Mouse (Mus musculus) G1E (cell line): ENCODE data around the gene Sik3. TPM values are rescaled to one million over a fixed set of nuclear protein-coding genes. Genes with fewer than 3 reads are reported as not detected.

Experiments used
- ATAC-seq: 2 replicates; pipeline ENCODE4 v1.8.0; 2016; ENCODE audit warnings: mild to moderate bottlenecking; ENCODE audit not compliant: insufficient number of reproducible peaks, poor library complexity, low FRiP score, severe bottlenecking; ENCODE audit errors: extremely low read depth
- DNase-seq: peaks from one replicate; pipeline ENCODE4 v3.0.0; 2012; ENCODE audit warnings: low spot score
- H3K27me3 ChIP-seq: 2 replicates; pipeline ENCODE4 v1.6.1; 2012; ENCODE audit warnings: mild to moderate bottlenecking, low read length, inconsistent platforms; ENCODE audit not compliant: insufficient read depth
- H3K36me3 ChIP-seq: replicated peaks from 2 replicates; pipeline ENCODE3; 2012; ENCODE audit warnings: mild to moderate bottlenecking, inconsistent platforms
- H3K4me1 ChIP-seq: 2 replicates; pipeline ENCODE4 v1.6.1; 2012; ENCODE audit warnings: low read depth, low read length, inconsistent platforms, mixed read lengths; ENCODE audit not compliant: insufficient read depth
- H3K4me3 ChIP-seq: 2 replicates; pipeline ENCODE4 v1.5.1; 2012; ENCODE audit warnings: low read depth, mild to moderate bottlenecking, inconsistent platforms, low read length, moderate library complexity, mixed read lengths
- H3K9me3 ChIP-seq: replicated peaks from 2 replicates; pipeline ENCODE4 v1.6.1; 2012; ENCODE audit warnings: inconsistent platforms
- CTCF ChIP-seq: IDR thresholded peaks from 2 replicates; pipeline ENCODE4 v1.5.1; 2012; ENCODE audit warnings: low read depth, low read length, inconsistent platforms, mixed read lengths
- GATA1 ChIP-seq: IDR thresholded peaks from 2 replicates; pipeline ENCODE4 v1.6.1; 2012; ENCODE audit warnings: borderline replicate concordance, low read length, inconsistent platforms, mixed read lengths
- GATA2 ChIP-seq: IDR thresholded peaks from 2 replicates; pipeline ENCODE4 v1.6.1; 2012; ENCODE audit warnings: low read depth, low read length, inconsistent platforms, borderline replicate concordance
- POLR2AphosphoS5 ChIP-seq: IDR thresholded peaks from 2 replicates; pipeline ENCODE4 v1.6.1; 2012; ENCODE audit warnings: low read depth, low read length, inconsistent platforms; ENCODE audit not compliant: insufficient replicate concordance
- TAL1 ChIP-seq: conservative IDR thresholded peaks from 2 replicates; pipeline ENCODE4 v1.6.1; 2012; ENCODE audit warnings: low read depth, low read length, inconsistent platforms, mixed read lengths
- polyA plus RNA-seq: library from polyadenylated mRNA; stranded (reverse); fragments of >175 nt; gene quantifications from 2 replicates; pipeline ENCODE4 v1.2.3, GENCODE M21; 2012
- total RNA-seq, 2 experiments: library from RNA; stranded (forward) in 1 of 2; stranded (reverse) in 1 of 2; fragments of 200-1000 nt in 1 of 2; fragments of >200 nt in 1 of 2; fragmentation: Nextera tagmentation in 1 of 2; gene quantifications; 2 replicates each; pipeline ENCODE4 v1.2.3; 2014 to 2017

Sik3 gene
- total and polyA plus RNA-seq, 3 experiments = 30.5 to 99.0 (median 49.1) TPM

DNA sequence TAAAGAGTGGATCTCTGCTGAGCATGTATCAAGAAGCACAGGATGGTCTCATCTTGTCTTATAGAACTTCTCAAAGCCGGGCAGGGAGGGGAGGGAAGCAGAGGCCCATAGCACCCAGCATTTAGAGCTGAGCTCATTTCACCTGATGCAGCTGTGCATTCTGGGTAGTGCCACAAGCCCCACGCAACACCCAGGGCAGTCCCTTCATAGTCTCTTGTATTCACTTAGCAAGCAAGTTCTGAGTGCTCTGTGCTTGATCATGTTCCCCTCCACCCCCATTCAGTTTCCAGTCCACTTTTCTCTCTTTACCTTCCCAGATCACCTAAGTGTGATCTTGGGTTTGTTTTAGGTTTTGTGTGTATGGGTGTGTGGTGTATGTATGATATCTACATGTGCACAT is 159.6 kb downstream of the Sik3 start:
- Histone ChIP-seq H3K36me3 (peaks cover 49% of the 10 kb centered on the region), H3K27me3 (no peaks in the 10 kb centered on the region), H3K4me1 (peaks cover 43% of the 10 kb centered on the region), H3K9me3 (no peaks in the 10 kb centered on the region), H3K4me3 (no peak overlapping the region)
- ATAC-seq (no peak), DNase-seq (no peak)
- TF ChIP-seq CTCF (no peak), POLR2AphosphoS5 (no peak), GATA2 (no peak), TAL1 (no peak)

DNA sequence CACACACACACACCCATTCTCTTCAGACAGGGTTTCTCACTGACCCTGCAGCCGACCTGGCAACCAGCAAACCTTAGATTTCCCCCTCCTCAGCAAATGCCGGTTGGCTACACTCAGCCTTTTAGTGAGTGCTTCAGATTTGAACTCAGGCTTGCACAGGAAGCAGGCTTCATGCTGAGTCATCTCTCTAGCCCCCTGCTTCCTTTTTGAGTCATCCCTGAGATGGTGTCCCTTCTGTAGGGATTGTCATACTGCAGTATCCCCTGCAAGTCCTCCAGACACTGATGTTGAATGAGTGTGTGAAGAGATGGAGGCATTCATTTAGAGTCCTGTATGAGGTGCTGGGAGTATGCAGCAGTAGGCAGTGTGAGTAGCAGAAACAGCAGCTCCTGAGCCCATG is 160.3 kb downstream of the Sik3 start:
- DNase-seq (no peak), ATAC-seq (no peak)
- H3K36me3 ChIP-seq = peaks cover 50% of the 10 kb centered on the region
- TF ChIP-seq CTCF (no peak), TAL1 (no peak), GATA1 (no peak), POLR2AphosphoS5 (no peak), GATA2 (no peak)
- no peaks in the 10 kb centered on the region for H3K27me3 ChIP-seq
- H3K4me1 ChIP-seq = peaks cover 49% of the 10 kb centered on the region
- H3K4me3 ChIP-seq = no peak overlapping the region
- no peaks in the 10 kb centered on the region for H3K9me3 ChIP-seq

- peaks cover 56% of the 10 kb centered on the region for H3K4me1 ChIP-seq
- H3K4me3 ChIP-seq = no peak overlapping the region
These were observed 161.3 kb downstream of the Sik3 start for GRCm38 (mm10) chr9:46173919-46174318.

DNA sequence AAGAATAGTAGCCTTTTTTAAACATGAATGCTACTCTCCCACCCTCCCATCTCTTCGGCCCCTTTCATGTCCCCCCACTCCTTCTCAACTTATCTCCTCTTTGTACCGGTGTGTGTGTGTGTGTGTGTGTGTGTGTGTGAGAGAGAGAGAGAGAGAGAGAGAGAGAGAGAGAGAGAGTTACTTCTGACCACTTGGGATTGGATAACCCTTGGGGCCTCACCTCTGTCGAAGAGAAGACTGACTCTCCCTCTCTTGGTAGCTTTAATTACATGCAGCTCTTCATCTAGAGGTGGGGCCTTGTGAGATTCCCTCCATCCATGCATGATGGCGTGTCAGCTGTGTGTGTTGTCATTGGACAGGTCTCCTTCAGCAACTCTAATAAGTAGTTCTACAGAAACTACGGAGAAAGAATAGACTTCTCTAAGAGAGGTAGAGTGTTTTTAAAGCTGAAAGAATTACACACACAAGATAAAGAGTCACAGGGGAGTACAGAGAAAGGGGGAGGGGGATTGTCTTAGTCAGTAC is 162.2 kb downstream of the Sik3 start:
- DNase-seq (no peak), ATAC-seq (no peak)
- Histone ChIP-seq H3K4me3 (no peak overlapping the region), H3K4me1 (peaks cover 63% of the 10 kb centered on the region), H3K27me3 (no peaks in the 10 kb centered on the region), H3K36me3 (peaks cover 65% of the 10 kb centered on the region), H3K9me3 (no peaks in the 10 kb centered on the region)
- TF ChIP-seq GATA1 = no peak

More at GRCm38 (mm10) chr9:46173919-46174318, 161.3 kb downstream of the Sik3 start:
- ATAC-seq (no peak), DNase-seq (no peak)
- Histone ChIP-seq H3K9me3 (no peaks in the 10 kb centered on the region), H3K36me3 (peaks cover 60% of the 10 kb centered on the region), H3K27me3 (no peaks in the 10 kb centered on the region)
- no peak for TF ChIP-seq GATA2
- no peak for TF ChIP-seq TAL1
- TF ChIP-seq POLR2AphosphoS5 = no peak
- no peak for TF ChIP-seq CTCF
- no peak for TF ChIP-seq GATA1

DNA sequence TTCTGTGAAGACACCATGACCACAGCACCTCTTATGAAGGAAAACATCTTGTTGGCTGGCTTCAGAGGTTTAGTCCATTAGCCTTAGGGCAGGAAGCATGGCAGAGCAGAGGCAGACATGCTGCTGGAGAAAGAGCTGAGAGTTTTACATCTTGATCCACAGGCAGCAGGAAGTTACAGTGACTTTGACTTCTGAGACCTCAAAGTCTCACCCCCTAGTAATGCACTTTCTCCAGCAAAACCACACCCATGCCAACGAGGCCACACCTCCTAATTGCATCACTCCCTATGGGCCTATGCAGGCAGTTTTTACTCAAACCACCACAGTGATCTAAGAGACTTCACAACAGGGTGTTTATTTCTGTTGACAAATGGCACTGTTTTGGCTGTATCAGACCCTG is 162.7 kb downstream of the Sik3 start:
- Histone ChIP-seq H3K4me1 (peaks cover 63% of the 10 kb centered on the region), H3K4me3 (no peak overlapping the region), H3K27me3 (no peaks in the 10 kb centered on the region), H3K9me3 (no peaks in the 10 kb centered on the region), H3K36me3 (peaks cover 66% of the 10 kb centered on the region)
- TF ChIP-seq CTCF (no peak), POLR2AphosphoS5 (no peak), TAL1 (no peak), GATA1 (no peak), GATA2 (no peak)
- DNase-seq = peak; percentile 71
- ATAC-seq = peak; percentile 79

DNA sequence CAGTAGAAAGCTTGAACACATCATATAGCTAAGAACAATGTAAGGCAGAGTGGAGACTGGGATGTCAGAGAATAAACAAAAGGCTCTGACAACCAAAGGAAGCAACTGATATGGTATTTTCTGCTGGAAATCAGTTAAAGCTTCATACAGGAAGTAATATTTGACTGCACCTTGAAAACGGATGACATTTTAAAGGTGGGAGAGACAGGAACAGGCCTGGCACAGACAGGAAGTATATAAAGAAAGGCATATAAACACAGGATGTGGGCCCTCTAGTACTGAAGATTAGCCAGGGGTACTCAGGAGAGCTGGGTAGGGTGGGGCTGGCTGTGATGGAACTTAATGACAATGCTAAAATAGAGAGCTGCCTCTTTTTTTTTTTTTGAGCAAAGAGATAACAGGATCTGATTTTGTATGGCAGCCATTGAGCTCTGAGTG is 163.3 kb downstream of the Sik3 start:
- DNase-seq (no peak), ATAC-seq (0 out of 2 replicates have a peak, but pooled peaks have one; percentile 30)
- Histone ChIP-seq H3K4me3 (no peak overlapping the region), H3K4me1 (peaks cover 66% of the 10 kb centered on the region), H3K36me3 (peaks cover 71% of the 10 kb centered on the region), H3K27me3 (no peaks in the 10 kb centered on the region), H3K9me3 (no peaks in the 10 kb centered on the region)
- TF ChIP-seq TAL1 (no peak), GATA2 (no peak), CTCF (no peak), GATA1 (no peak), POLR2AphosphoS5 (no peak)

GRCm38 (mm10) chr9:46176613-46177012 is 164.0 kb downstream of the Sik3 start:
- TF ChIP-seq GATA1 (no peak), POLR2AphosphoS5 (no peak), GATA2 (no peak), CTCF (no peak), TAL1 (no peak)
- H3K36me3 ChIP-seq = peaks cover 73% of the 10 kb centered on the region
- peaks cover 66% of the 10 kb centered on the region for H3K4me1 ChIP-seq
- no peaks in the 10 kb centered on the region for H3K27me3 ChIP-seq
- ATAC-seq (no peak), DNase-seq (no peak)
- no peak overlapping the region for H3K4me3 ChIP-seq
- no peaks in the 10 kb centered on the region for H3K9me3 ChIP-seq
